Mouse (Mus musculus): ENCODE measurements around the gene Dapk2.

DNA sequence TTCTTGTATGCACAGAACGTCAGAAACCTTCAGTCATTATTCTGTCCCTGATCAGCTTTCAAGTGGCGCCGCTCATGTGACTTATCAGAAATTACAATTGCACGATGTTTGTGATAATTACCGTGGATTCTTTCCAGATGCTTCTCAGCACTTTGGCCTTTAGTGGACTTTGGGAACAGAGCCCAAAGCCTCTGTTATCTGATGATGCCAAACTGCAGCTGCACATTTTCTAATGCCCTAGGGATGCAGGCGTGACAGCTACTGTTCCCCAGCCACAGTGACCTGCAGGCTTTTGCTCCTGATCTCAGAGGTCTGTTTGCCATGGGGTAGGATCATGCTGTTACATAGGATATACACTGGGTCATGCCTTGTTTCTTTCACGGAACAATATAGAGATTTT, 127.9 kb downstream of the Dapk2 start:
- TF ChIP-seq CTCF (IDR thresholded peaks at IDR 0.05; ENCODE audit: low read depth, low read length) (no peak), GATA1 (IDR thresholded peaks at IDR 0.05; ENCODE audit: borderline replicate concordance, low read length) (no peak), POLR2AphosphoS5 (IDR thresholded peaks at IDR 0.05; ENCODE audit: insufficient replicate concordance, low read depth, low read length) (no peak), TAL1 (conservative IDR thresholded peaks at IDR 0.05; ENCODE audit: low read depth, low read length) (no peak), GATA2 (IDR thresholded peaks at IDR 0.05; ENCODE audit: borderline replicate concordance, low read depth, low read length) (no peak)

Measured in G1E (cell line).